Mouse (Mus musculus): ENCODE results near the gene Ankrd40. TPM values are rescaled to one million over a fixed set of nuclear protein-coding genes. Genes with fewer than 3 reads are reported as not detected.

Ankrd40 gene
- polyA plus RNA-seq, 1 experiment from 2014 or later, result 24.1 TPM

- no peaks in the 10 kb centered on the region for H3K9me3 ChIP-seq (ENCODE audit: control insufficient read depth, low read length)
- no peak overlapping the region for H3K27ac ChIP-seq (ENCODE audit: low read depth, low read length)
- no peaks in the 10 kb centered on the region for H3K27me3 ChIP-seq (ENCODE audit: control insufficient read depth, insufficient read depth, low read length)
- 71% methylated on average over 9 of the region's 9 CpGs for WGBS
- DNase-seq (ENCODE audit: low spot score) (no peak), ATAC-seq (replicated peaks; ENCODE audit: low FRiP score) (no peak)
- H3K4me2 ChIP-seq (ENCODE audit: low read depth, low read length, severe bottlenecking), result no peak overlapping the region
- H3K36me3 ChIP-seq (ENCODE audit: control insufficient read depth, insufficient read depth, low read length), result peaks cover 14% of the 10 kb centered on the region; the same call in 1 of the 2 replicates
- H3K4me1 ChIP-seq (replicated peaks; ENCODE audit: control insufficient read depth, insufficient read depth, low read length), result no peaks in the 10 kb centered on the region
- H3K4me3 ChIP-seq (ENCODE audit: low read depth, low read length), result no peak overlapping the region
- H3K9ac ChIP-seq (ENCODE audit: low read length), result no peak overlapping the region
These were observed 32.6 kb upstream of the Ankrd40 start for GRCm38 (mm10) chr11:94294996-94295845.

- no peak for DNase-seq (ENCODE audit: low spot score)
- WGBS, result 92% methylated on average over 1 of the region's 1 CpGs
- no peak overlapping the region for H3K27ac ChIP-seq (ENCODE audit: low read depth, low read length)
- no peak overlapping the region for H3K9ac ChIP-seq (ENCODE audit: low read length)
- no peak overlapping the region for H3K4me3 ChIP-seq (ENCODE audit: low read depth, low read length)
- 0 out of 2 replicates have a peak, but pooled peaks cover 2% of the 10 kb centered on the region for H3K4me1 ChIP-seq (replicated peaks; ENCODE audit: control insufficient read depth, insufficient read depth, low read length)
- no peak for ATAC-seq (replicated peaks; ENCODE audit: low FRiP score)
- no peaks in the 10 kb centered on the region for H3K27me3 ChIP-seq (ENCODE audit: control insufficient read depth, insufficient read depth, low read length)
- H3K36me3 ChIP-seq (ENCODE audit: control insufficient read depth, insufficient read depth, low read length), result no peaks in the 10 kb centered on the region; the same call in 1 of the 2 replicates
- H3K9me3 ChIP-seq (ENCODE audit: control insufficient read depth, low read length), result no peaks in the 10 kb centered on the region
- H3K4me2 ChIP-seq (ENCODE audit: low read depth, low read length, severe bottlenecking), result no peak overlapping the region
These were observed 15.1 kb upstream of the Ankrd40 start for GRCm38 (mm10) chr11:94312733-94313132.

- Histone ChIP-seq H3K36me3 (ENCODE audit: control insufficient read depth, insufficient read depth, low read length) (peaks cover 2% of the 10 kb centered on the region; the same call in 1 of the 2 replicates), H3K9ac (ENCODE audit: low read length) (no peak overlapping the region), H3K27me3 (ENCODE audit: control insufficient read depth, insufficient read depth, low read length) (no peaks in the 10 kb centered on the region), H3K4me2 (ENCODE audit: low read depth, low read length, severe bottlenecking) (no peak overlapping the region), H3K27ac (ENCODE audit: low read depth, low read length) (no peak overlapping the region), H3K4me1 (replicated peaks; ENCODE audit: control insufficient read depth, insufficient read depth, low read length) (peaks cover 5% of the 10 kb centered on the region; the same call in 1 of the 2 replicates), H3K9me3 (ENCODE audit: control insufficient read depth, low read length) (no peaks in the 10 kb centered on the region), H3K4me3 (ENCODE audit: low read depth, low read length) (no peak overlapping the region)
- no peak for DNase-seq (ENCODE audit: low spot score)
- 96% methylated on average over 2 of the region's 2 CpGs for WGBS
- no peak for ATAC-seq (replicated peaks; ENCODE audit: low FRiP score)
These were observed 13.6 kb upstream of the Ankrd40 start for GRCm38 (mm10) chr11:94314098-94314652.

- ATAC-seq (replicated peaks; ENCODE audit: low FRiP score), result no peak
- DNase-seq (ENCODE audit: low spot score), result no peak
- 85% methylated on average over 1 of the region's 1 CpGs for WGBS
- Histone ChIP-seq H3K4me3 (ENCODE audit: low read depth, low read length) (no peak overlapping the region), H3K4me2 (ENCODE audit: low read depth, low read length, severe bottlenecking) (no peak overlapping the region), H3K9ac (ENCODE audit: low read length) (no peak overlapping the region), H3K9me3 (ENCODE audit: control insufficient read depth, low read length) (no peaks in the 10 kb centered on the region), H3K27ac (ENCODE audit: low read depth, low read length) (no peak overlapping the region), H3K27me3 (ENCODE audit: control insufficient read depth, insufficient read depth, low read length) (no peaks in the 10 kb centered on the region), H3K4me1 (replicated peaks; ENCODE audit: control insufficient read depth, insufficient read depth, low read length) (peaks cover 5% of the 10 kb centered on the region; the same call in 1 of the 2 replicates), H3K36me3 (ENCODE audit: control insufficient read depth, insufficient read depth, low read length) (peaks cover 2% of the 10 kb centered on the region; the same call in 1 of the 2 replicates)
These were observed 12.5 kb upstream of the Ankrd40 start for GRCm38 (mm10) chr11:94315308-94315707.

GRCm38 (mm10) chr11:94316528-94316927 lies 11.3 kb upstream of the Ankrd40 start:
- H3K4me3 ChIP-seq (ENCODE audit: low read depth, low read length), result no peak overlapping the region
- no peak overlapping the region for H3K27ac ChIP-seq (ENCODE audit: low read depth, low read length)
- peaks cover 2% of the 10 kb centered on the region; the same call in 1 of the 2 replicates for H3K36me3 ChIP-seq (ENCODE audit: control insufficient read depth, insufficient read depth, low read length)
- ATAC-seq (replicated peaks; ENCODE audit: low FRiP score) (no peak), DNase-seq (ENCODE audit: low spot score) (no peak)
- peaks cover 7% of the 10 kb centered on the region; the same call in 1 of the 2 replicates for H3K4me1 ChIP-seq (replicated peaks; ENCODE audit: control insufficient read depth, insufficient read depth, low read length)
- H3K9ac ChIP-seq (ENCODE audit: low read length), result no peak overlapping the region
- H3K4me2 ChIP-seq (ENCODE audit: low read depth, low read length, severe bottlenecking), result no peak overlapping the region
- 82% methylated on average over 2 of the region's 2 CpGs for WGBS
- H3K27me3 ChIP-seq (ENCODE audit: control insufficient read depth, insufficient read depth, low read length), result no peaks in the 10 kb centered on the region
- no peaks in the 10 kb centered on the region for H3K9me3 ChIP-seq (ENCODE audit: control insufficient read depth, low read length)

GRCm38 (mm10) chr11:94317014-94317413 lies 10.8 kb upstream of the Ankrd40 start:
- DNase-seq (ENCODE audit: low spot score) (no peak), ATAC-seq (replicated peaks; ENCODE audit: low FRiP score) (no peak)
- no peak overlapping the region for H3K4me2 ChIP-seq (ENCODE audit: low read depth, low read length, severe bottlenecking)
- H3K27ac ChIP-seq (ENCODE audit: low read depth, low read length), result no peak overlapping the region
- peaks cover 2% of the 10 kb centered on the region; the same call in 1 of the 2 replicates for H3K36me3 ChIP-seq (ENCODE audit: control insufficient read depth, insufficient read depth, low read length)
- no peaks in the 10 kb centered on the region for H3K9me3 ChIP-seq (ENCODE audit: control insufficient read depth, low read length)
- no peak overlapping the region for H3K9ac ChIP-seq (ENCODE audit: low read length)
- H3K4me3 ChIP-seq (ENCODE audit: low read depth, low read length), result no peak overlapping the region
- WGBS, result 83% methylated on average over 1 of the region's 1 CpGs
- no peaks in the 10 kb centered on the region for H3K27me3 ChIP-seq (ENCODE audit: control insufficient read depth, insufficient read depth, low read length)
- H3K4me1 ChIP-seq (replicated peaks; ENCODE audit: control insufficient read depth, insufficient read depth, low read length), result peaks cover 7% of the 10 kb centered on the region; the same call in 1 of the 2 replicates

- H3K4me3 ChIP-seq (ENCODE audit: low read depth, low read length), result no peak overlapping the region
- WGBS, result 64% methylated on average over 4 of the region's 4 CpGs
- H3K36me3 ChIP-seq (ENCODE audit: control insufficient read depth, insufficient read depth, low read length), result peaks cover 2% of the 10 kb centered on the region; the same call in 1 of the 2 replicates
- no peaks in the 10 kb centered on the region for H3K27me3 ChIP-seq (ENCODE audit: control insufficient read depth, insufficient read depth, low read length)
- ATAC-seq (replicated peaks; ENCODE audit: low FRiP score) (no peak), DNase-seq (ENCODE audit: low spot score) (no peak)
- no peaks in the 10 kb centered on the region for H3K9me3 ChIP-seq (ENCODE audit: control insufficient read depth, low read length)
- no peak overlapping the region for H3K27ac ChIP-seq (ENCODE audit: low read depth, low read length)
- H3K9ac ChIP-seq (ENCODE audit: low read length), result no peak overlapping the region
- H3K4me2 ChIP-seq (ENCODE audit: low read depth, low read length, severe bottlenecking), result no peak overlapping the region
- peaks cover 7% of the 10 kb centered on the region; the same call in 1 of the 2 replicates for H3K4me1 ChIP-seq (replicated peaks; ENCODE audit: control insufficient read depth, insufficient read depth, low read length)
These were observed 10.3 kb upstream of the Ankrd40 start for GRCm38 (mm10) chr11:94317515-94317914.

GRCm38 (mm10) chr11:94318056-94318455 lies 9.7 kb upstream of the Ankrd40 start:
- no peaks in the 10 kb centered on the region for H3K9me3 ChIP-seq (ENCODE audit: control insufficient read depth, low read length)
- H3K4me1 ChIP-seq (replicated peaks; ENCODE audit: control insufficient read depth, insufficient read depth, low read length), result peaks cover 7% of the 10 kb centered on the region; the same call in 1 of the 2 replicates
- H3K9ac ChIP-seq (ENCODE audit: low read length), result no peak overlapping the region
- DNase-seq (ENCODE audit: low spot score) (no peak), ATAC-seq (replicated peaks; ENCODE audit: low FRiP score) (no peak)
- H3K4me3 ChIP-seq (ENCODE audit: low read depth, low read length), result no peak overlapping the region
- H3K27me3 ChIP-seq (ENCODE audit: control insufficient read depth, insufficient read depth, low read length), result no peaks in the 10 kb centered on the region
- no peak overlapping the region for H3K4me2 ChIP-seq (ENCODE audit: low read depth, low read length, severe bottlenecking)
- WGBS, result 92% methylated on average over 5 of the region's 5 CpGs
- no peak overlapping the region for H3K27ac ChIP-seq (ENCODE audit: low read depth, low read length)
- H3K36me3 ChIP-seq (ENCODE audit: control insufficient read depth, insufficient read depth, low read length), result peaks cover 2% of the 10 kb centered on the region; the same call in 1 of the 2 replicates

All from forebrain, embryonic 11.5 days (tissue).